Mouse (Mus musculus) lung, adult 2 months (tissue): Measurements from ENCODE around the gene Lonrf2.

Source experiments
- CTCF ChIP-seq: fragments of 200-500 bp; IDR thresholded peaks from 2 replicates; pipeline ENCODE4 v1.5.1; 2011; ENCODE audit warnings: mild to moderate bottlenecking, low read length, control low read depth; ENCODE audit not compliant: insufficient read depth
- POLR2A ChIP-seq: fragments of 200-500 bp; IDR thresholded peaks from 2 replicates; pipeline ENCODE4 v1.6.1; 2011; ENCODE audit warnings: low read depth, mild to moderate bottlenecking, control low read depth, low read length, borderline replicate concordance; ENCODE audit errors: extremely low read depth

- TF ChIP-seq CTCF (no peak), POLR2A (no peak)
Observed at GRCm38 (mm10) chr1:38795496-38795895, 41.0 kb downstream of the Lonrf2 start.
